Mouse (Mus musculus): Measurements from ENCODE around the gene Fosl1. TPM values are rescaled to one million over a fixed set of nuclear protein-coding genes. Genes with fewer than 3 reads are reported as not detected.
"Not testable (repeated sequence)": the region's sequence is repeated elsewhere in the genome, so short reads cannot be mapped to it uniquely, and the experiment has no call there.

The Fosl1 gene
- total RNA-seq, 2 experiments from 2014 or later: not detected

GRCm38 (mm10) chr19:5477668-5478300 is 30.4 kb downstream of the Fosl1 start:
- no peak for DNase-seq (ENCODE audit: low spot score in 2 of 2)

- DNase-seq (ENCODE audit: low spot score in 2 of 2): no peak
Measured at GRCm38 (mm10) chr19:5480016-5480415, 32.7 kb downstream of the Fosl1 start.

GRCm38 (mm10) chr19:5481398-5481797 is 34.1 kb downstream of the Fosl1 start:
- no peak for DNase-seq (ENCODE audit: low spot score in 2 of 2)

- DNase-seq (ENCODE audit: low spot score in 2 of 2): no peak
Measured at GRCm38 (mm10) chr19:5483386-5484359, 36.3 kb downstream of the Fosl1 start.

GRCm38 (mm10) chr19:5484496-5484895 is 37.1 kb downstream of the Fosl1 start:
- DNase-seq (ENCODE audit: low spot score in 2 of 2): no peak

GRCm38 (mm10) chr19:5485371-5485770 is 38.0 kb downstream of the Fosl1 start:
- no peak for DNase-seq (ENCODE audit: low spot score in 2 of 2)

GRCm38 (mm10) chr19:5485821-5486220 is 38.5 kb downstream of the Fosl1 start:
- DNase-seq (ENCODE audit: low spot score in 2 of 2): no peak

GRCm38 (mm10) chr19:5486286-5486685 is 38.9 kb downstream of the Fosl1 start:
- DNase-seq (ENCODE audit: low spot score in 2 of 2): no peak

- no peak for DNase-seq (ENCODE audit: low spot score in 2 of 2)
Measured at GRCm38 (mm10) chr19:5486771-5487170, 39.4 kb downstream of the Fosl1 start.

GRCm38 (mm10) chr19:5487768-5488550 is 40.6 kb downstream of the Fosl1 start, which contains the start of gene Mus81:
Mus81 (minus strand) TSS chr19:5488402.
- peak; percentile 89 to 96 for DNase-seq (ENCODE audit: low spot score in 2 of 2)

- peak; percentile 90 to 97 for DNase-seq (ENCODE audit: low spot score in 2 of 2)
Measured at GRCm38 (mm10) chr19:5488878-5489571, 41.7 kb downstream of the Fosl1 start.

- not testable (repeated sequence) for DNase-seq (ENCODE audit: low spot score in 2 of 2)
Measured at GRCm38 (mm10) chr19:5489721-5490120, 42.4 kb downstream of the Fosl1 start.

- peak; percentile 91 to 93 for DNase-seq (ENCODE audit: low spot score in 2 of 2)
Measured at GRCm38 (mm10) chr19:5490313-5490897, 43.1 kb downstream of the Fosl1 start, which contains the start of gene Cfl1. Cfl1 (plus strand) TSS chr19:5490455.

GRCm38 (mm10) chr19:5490898-5491708 is 43.8 kb downstream of the Fosl1 start:
- DNase-seq (ENCODE audit: low spot score in 2 of 2): peak; percentile 59 to 87

- no peak for DNase-seq (ENCODE audit: low spot score in 2 of 2)
Measured at GRCm38 (mm10) chr19:5492641-5493040, 45.3 kb downstream of the Fosl1 start.

- not testable (repeated sequence) for DNase-seq (ENCODE audit: low spot score in 2 of 2)
Measured at GRCm38 (mm10) chr19:5493301-5493721, 46.0 kb downstream of the Fosl1 start.

- DNase-seq (ENCODE audit: low spot score in 2 of 2): no peak
Measured at GRCm38 (mm10) chr19:5494314-5494713, 47.0 kb downstream of the Fosl1 start.

GRCm38 (mm10) chr19:5495353-5496051 is 48.2 kb downstream of the Fosl1 start:
- DNase-seq (ENCODE audit: low spot score in 2 of 2): no peak

- DNase-seq (ENCODE audit: low spot score in 2 of 2): no peak
Measured at GRCm38 (mm10) chr19:5496052-5496370, 48.7 kb downstream of the Fosl1 start.

Measured in gastrocnemius, postnatal 4 days (tissue).